Mouse (Mus musculus) MEL (cell line): ENCODE data around the gene Upp2.

Experiments used
- CTCF ChIP-seq, 3 experiments: IDR thresholded peaks in 2 of 3; conservative IDR thresholded peaks in 1 of 3; 2 replicates each; pipeline ENCODE4 v1.5.1; 2011 to 2012; ENCODE audit warnings: low read length in 3 of 3, low read depth in 2 of 3, mild to moderate bottlenecking in 2 of 3, improper control_type of control experiment in 1 of 3, inconsistent platforms in 1 of 3, mixed read lengths in 1 of 3, moderate library complexity in 1 of 3; ENCODE audit not compliant: control insufficient read depth in 1 of 3, insufficient read depth in 1 of 3, poor library complexity in 1 of 3, severe bottlenecking in 1 of 3
- E2F4 ChIP-seq: IDR thresholded peaks from 2 replicates; pipeline ENCODE4 v1.6.1; 2011; ENCODE audit warnings: low read depth, low read length, improper control_type of control experiment, borderline replicate concordance
- ELF1 ChIP-seq: IDR thresholded peaks from 2 replicates; pipeline ENCODE4 v1.6.1; 2014; ENCODE audit warnings: low read depth, mild to moderate bottlenecking, inconsistent platforms, low read length, improper control_type of control experiment, moderate library complexity
- EP300 ChIP-seq, 2 experiments: IDR thresholded peaks; 2 replicates each; pipeline ENCODE4 v1.6.1; 2011; ENCODE audit warnings: improper control_type of control experiment in 2 of 2, low read length in 2 of 2, low read depth in 1 of 2, mild to moderate bottlenecking in 1 of 2
- GATA1 ChIP-seq: IDR thresholded peaks from 2 replicates; pipeline ENCODE4 v1.6.1; 2011; ENCODE audit warnings: low read depth, low read length, improper control_type of control experiment
- RAD21 ChIP-seq: IDR thresholded peaks from 2 replicates; pipeline ENCODE4 v1.6.1; 2011; ENCODE audit warnings: mild to moderate bottlenecking, low read depth, low read length, improper control_type of control experiment

DNA sequence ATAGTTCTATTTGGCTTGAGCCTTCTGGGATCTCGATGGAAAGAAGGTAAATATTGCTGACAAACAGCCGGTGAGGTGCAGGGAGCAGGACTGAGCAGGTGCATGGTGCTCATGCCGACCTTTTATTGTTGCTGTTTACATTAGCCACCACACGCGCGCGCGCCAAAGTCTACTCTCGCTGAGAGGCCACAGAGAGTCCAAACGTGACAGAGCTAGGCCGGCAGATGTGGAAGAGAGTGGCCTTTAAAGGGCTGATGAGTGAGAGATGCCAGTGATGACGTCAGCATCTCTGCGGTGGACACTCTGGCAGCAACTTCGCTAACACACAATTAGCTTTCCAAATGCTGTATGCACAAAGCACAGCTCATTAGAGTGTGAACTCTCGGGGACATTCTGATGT, 227.4 kb downstream of the Upp2 start:
- TF ChIP-seq CTCF (IDR thresholded peaks at IDR 0.05 in 2 of 3, conservative IDR thresholded peaks at IDR 0.05 in 1 of 3; ENCODE audit: control insufficient read depth in 1 of 3, insufficient read depth in 1 of 3, low read depth in 2 of 3, low read length in 3 of 3, poor library complexity in 1 of 3, severe bottlenecking in 1 of 3): no peak
- TF ChIP-seq RAD21: no peak
- no peak for TF ChIP-seq E2F4
- no peak for TF ChIP-seq EP300 (IDR thresholded peaks at IDR 0.05; ENCODE audit: low read depth in 1 of 2, low read length in 2 of 2)
- no peak for TF ChIP-seq ELF1
- no peak for TF ChIP-seq GATA1
